Mouse (Mus musculus) heart, embryonic 12.5 days (tissue): ENCODE measurements around the gene Tln2. TPM values are rescaled to one million over a fixed set of nuclear protein-coding genes. Genes with fewer than 3 reads are reported as not detected.
"Not testable (repeated sequence)": the region's sequence is repeated elsewhere in the genome, so short reads cannot be mapped to it uniquely, and the experiment has no call there.

ENCODE experiments used
- ATAC-seq: fragments of 200-750 bp; cut with Nextera tagmentation; 2 replicates; pipeline ENCODE4 v1.8.0; 2017; ENCODE audit warnings: moderate TSS enrichment, moderate library complexity; ENCODE audit not compliant: insufficient number of reproducible peaks, low FRiP score
- H3K27ac ChIP-seq: fragments of 300-500 bp; sonication (generic); 2 replicates; pipeline ENCODE4 v1.5.1; 2016; ENCODE audit warnings: mild to moderate bottlenecking, moderate library complexity; ENCODE audit not compliant: poor library complexity, severe bottlenecking
- H3K27me3 ChIP-seq: fragments of 300-500 bp; sonication (generic); replicated peaks from 2 replicates; pipeline ENCODE4 v1.6.1; 2016; ENCODE audit warnings: mild to moderate bottlenecking, moderate library complexity
- H3K36me3 ChIP-seq: fragments of 300-500 bp; sonication (generic); 2 replicates; pipeline ENCODE4 v1.6.1; 2016; ENCODE audit warnings: mild to moderate bottlenecking, moderate library complexity
- H3K4me1 ChIP-seq: fragments of 300-500 bp; sonication (generic); replicated peaks from 2 replicates; pipeline ENCODE4 v1.6.1; 2016; ENCODE audit warnings: mild to moderate bottlenecking
- H3K4me2 ChIP-seq: fragments of 300-500 bp; sonication (generic); 2 replicates; pipeline ENCODE4 v1.6.1; 2016; ENCODE audit warnings: mild to moderate bottlenecking, moderate library complexity
- H3K4me3 ChIP-seq: fragments of 300-500 bp; sonication (generic); 2 replicates; pipeline ENCODE4 v1.5.1; 2016; ENCODE audit warnings: mild to moderate bottlenecking
- H3K9ac ChIP-seq: fragments of 300-500 bp; sonication (generic); 2 replicates; pipeline ENCODE4 v1.6.1; 2016; ENCODE audit warnings: mild to moderate bottlenecking, moderate library complexity
- H3K9me3 ChIP-seq: fragments of 300-500 bp; sonication (generic); replicated peaks from 2 replicates; pipeline ENCODE4 v1.6.1; 2016; ENCODE audit warnings: mild to moderate bottlenecking, moderate library complexity
- WGBS: fragments of 180-500 bp; shearing (Covaris S2); methylation state at CpG from one replicate; pipeline ENCODE4 v1.1.7; 2016; 5-methylcytosine and 5-hydroxymethylcytosine counted together
- polyA plus RNA-seq: library from polyadenylated mRNA; unstranded; fragments of >200 nt; fragmentation: Nextera tagmentation; extraction: Ambion mirVana; gene quantifications from 2 replicates; pipeline ENCODE4 v1.2.1, GENCODE M21; 2016

Gene Tln2
- polyA plus RNA-seq, 1 experiment from 2014 or later, result 57.3 TPM

- no peaks in the 10 kb centered on the region for H3K27me3 ChIP-seq
- peaks cover 34% of the 10 kb centered on the region for H3K36me3 ChIP-seq
These were observed 257.0 kb downstream of the Tln2 start for GRCm38 (mm10) chr9:67302386-67302989.

GRCm38 (mm10) chr9:67301571-67301970 lies 257.9 kb downstream of the Tln2 start:
- Histone ChIP-seq H3K27ac (no peak overlapping the region), H3K27me3 (no peaks in the 10 kb centered on the region), H3K4me3 (no peak overlapping the region), H3K9me3 (no peaks in the 10 kb centered on the region), H3K4me1 (no peaks in the 10 kb centered on the region), H3K36me3 (peaks cover 34% of the 10 kb centered on the region), H3K9ac (no peak overlapping the region), H3K4me2 (no peak overlapping the region)
- ATAC-seq, result no peak
- 81% methylated on average over 2 of the region's 2 CpGs for WGBS

More at GRCm38 (mm10) chr9:67302386-67302989, 257.0 kb downstream of the Tln2 start:
- H3K9ac ChIP-seq, result no peak overlapping the region
- 91% methylated on average over 10 of the region's 10 CpGs for WGBS
- ATAC-seq, result no peak
- no peak overlapping the region for H3K4me2 ChIP-seq
- H3K4me3 ChIP-seq, result no peak overlapping the region
- H3K9me3 ChIP-seq, result no peaks in the 10 kb centered on the region
- no peak overlapping the region for H3K27ac ChIP-seq
- H3K4me1 ChIP-seq, result no peaks in the 10 kb centered on the region

GRCm38 (mm10) chr9:67300769-67301168 lies 258.7 kb downstream of the Tln2 start:
- Histone ChIP-seq H3K36me3 (peaks cover 32% of the 10 kb centered on the region), H3K27ac (no peak overlapping the region), H3K27me3 (no peaks in the 10 kb centered on the region), H3K9me3 (no peaks in the 10 kb centered on the region), H3K4me2 (no peak overlapping the region), H3K4me3 (no peak overlapping the region), H3K9ac (no peak overlapping the region), H3K4me1 (no peaks in the 10 kb centered on the region)
- WGBS, result 76% methylated on average over 5 of the region's 5 CpGs
- ATAC-seq, result no peak

- no peaks in the 10 kb centered on the region for H3K9me3 ChIP-seq
- no peak overlapping the region for H3K4me3 ChIP-seq
- H3K27ac ChIP-seq, result no peak overlapping the region
- H3K4me1 ChIP-seq, result no peaks in the 10 kb centered on the region
- H3K27me3 ChIP-seq, result no peaks in the 10 kb centered on the region
- no peak overlapping the region for H3K4me2 ChIP-seq
- 60% methylated on average over 3 of the region's 3 CpGs for WGBS
- no peak for ATAC-seq
- no peak overlapping the region for H3K9ac ChIP-seq
- H3K36me3 ChIP-seq, result peaks cover 35% of the 10 kb centered on the region
These were observed 259.2 kb downstream of the Tln2 start for GRCm38 (mm10) chr9:67300346-67300745.

GRCm38 (mm10) chr9:67299164-67299563 lies 260.3 kb downstream of the Tln2 start:
- no peak for ATAC-seq
- Histone ChIP-seq H3K36me3 (peaks cover 31% of the 10 kb centered on the region), H3K4me2 (no peak overlapping the region), H3K4me1 (no peaks in the 10 kb centered on the region), H3K9me3 (no peaks in the 10 kb centered on the region), H3K9ac (no peak overlapping the region), H3K4me3 (no peak overlapping the region), H3K27me3 (no peaks in the 10 kb centered on the region), H3K27ac (no peak overlapping the region)
- WGBS, result 81% methylated on average over 6 of the region's 6 CpGs

- no peaks in the 10 kb centered on the region for H3K27me3 ChIP-seq
- WGBS, result 90% methylated on average over 6 of the region's 6 CpGs
- H3K9ac ChIP-seq, result no peak overlapping the region
- no peak for ATAC-seq
- no peak overlapping the region for H3K4me3 ChIP-seq
- H3K4me1 ChIP-seq, result peaks cover 5% of the 10 kb centered on the region; the same call in 1 of the 2 replicates
- H3K4me2 ChIP-seq, result no peak overlapping the region
- no peaks in the 10 kb centered on the region for H3K9me3 ChIP-seq
- H3K27ac ChIP-seq, result no peak overlapping the region
- H3K36me3 ChIP-seq, result peaks cover 27% of the 10 kb centered on the region; the same call in 1 of the 2 replicates
These were observed 262.1 kb downstream of the Tln2 start for GRCm38 (mm10) chr9:67297236-67297889.

GRCm38 (mm10) chr9:67287457-67287856 lies 272.0 kb downstream of the Tln2 start:
- no peak overlapping the region for H3K4me3 ChIP-seq
- H3K27ac ChIP-seq, result no peak overlapping the region
- no peak overlapping the region for H3K4me2 ChIP-seq
- no peak overlapping the region for H3K9ac ChIP-seq
- ATAC-seq, result no peak
- no peaks in the 10 kb centered on the region for H3K27me3 ChIP-seq
- H3K4me1 ChIP-seq, result no peaks in the 10 kb centered on the region
- H3K36me3 ChIP-seq, result peaks cover 43% of the 10 kb centered on the region
- 73% methylated on average over 4 of the region's 4 CpGs for WGBS
- H3K9me3 ChIP-seq, result no peaks in the 10 kb centered on the region

- Histone ChIP-seq H3K27ac (no peak overlapping the region), H3K36me3 (peaks cover 43% of the 10 kb centered on the region), H3K4me1 (no peaks in the 10 kb centered on the region), H3K4me3 (no peak overlapping the region), H3K4me2 (no peak overlapping the region), H3K9ac (no peak overlapping the region), H3K9me3 (no peaks in the 10 kb centered on the region), H3K27me3 (no peaks in the 10 kb centered on the region)
- 78% methylated on average over 3 of the region's 3 CpGs for WGBS
- no peak for ATAC-seq
These were observed 272.7 kb downstream of the Tln2 start for GRCm38 (mm10) chr9:67286801-67287200.

- no peaks in the 10 kb centered on the region for H3K9me3 ChIP-seq
- no peak for ATAC-seq
- no peak overlapping the region for H3K4me2 ChIP-seq
- 77% methylated on average over 3 of the region's 3 CpGs for WGBS
- H3K9ac ChIP-seq, result no peak overlapping the region
- H3K4me3 ChIP-seq, result no peak overlapping the region
- H3K27ac ChIP-seq, result no peak overlapping the region
- H3K27me3 ChIP-seq, result no peaks in the 10 kb centered on the region
- H3K36me3 ChIP-seq, result peaks cover 43% of the 10 kb centered on the region
- peaks cover under 1% of the 10 kb centered on the region; the same call in 1 of the 2 replicates for H3K4me1 ChIP-seq
These were observed 274.0 kb downstream of the Tln2 start for GRCm38 (mm10) chr9:67285544-67285943.

- no peak overlapping the region for H3K4me3 ChIP-seq
- H3K27me3 ChIP-seq, result no peaks in the 10 kb centered on the region
- peaks cover 6% of the 10 kb centered on the region for H3K4me1 ChIP-seq
- 82% methylated on average over 6 of the region's 6 CpGs for WGBS
- H3K9ac ChIP-seq, result no peak overlapping the region
- peaks cover 30% of the 10 kb centered on the region for H3K36me3 ChIP-seq
- H3K27ac ChIP-seq, result no peak overlapping the region
- H3K9me3 ChIP-seq, result no peaks in the 10 kb centered on the region
- ATAC-seq, result no peak
- H3K4me2 ChIP-seq, result no peak overlapping the region
These were observed 277.7 kb downstream of the Tln2 start for GRCm38 (mm10) chr9:67281812-67282211.

GRCm38 (mm10) chr9:67280311-67280710 lies 279.2 kb downstream of the Tln2 start:
- not testable (repeated sequence) for H3K27ac ChIP-seq, H3K9me3 ChIP-seq, H3K9ac ChIP-seq, H3K4me1 ChIP-seq, H3K27me3 ChIP-seq, H3K4me3 ChIP-seq, ATAC-seq, H3K4me2 ChIP-seq
- peaks cover 31% of the 10 kb centered on the region for H3K36me3 ChIP-seq

- H3K9me3 ChIP-seq, result no peaks in the 10 kb centered on the region
- H3K4me2 ChIP-seq, result no peak overlapping the region
- no peaks in the 10 kb centered on the region for H3K27me3 ChIP-seq
- peaks cover 10% of the 10 kb centered on the region for H3K4me1 ChIP-seq
- no peak overlapping the region for H3K9ac ChIP-seq
- H3K27ac ChIP-seq, result no peak overlapping the region
- H3K4me3 ChIP-seq, result no peak overlapping the region
- no peak for ATAC-seq
- peaks cover 34% of the 10 kb centered on the region for H3K36me3 ChIP-seq
- 81% methylated on average over 6 of the region's 6 CpGs for WGBS
These were observed 283.1 kb downstream of the Tln2 start for GRCm38 (mm10) chr9:67276446-67276845.
